Mouse (Mus musculus) ES-Bruce4 (cell line): ENCODE results near the gene Pkp4.

Source experiments
- CTCF ChIP-seq: IDR thresholded peaks from one replicate; pipeline ENCODE4 v1.8.1; 2011; ENCODE audit warnings: low read depth, low read length
- POLR2A ChIP-seq: IDR thresholded peaks from one replicate; pipeline ENCODE4 v1.8.1; 2011; ENCODE audit warnings: low read length; ENCODE audit not compliant: insufficient read depth

DNA sequence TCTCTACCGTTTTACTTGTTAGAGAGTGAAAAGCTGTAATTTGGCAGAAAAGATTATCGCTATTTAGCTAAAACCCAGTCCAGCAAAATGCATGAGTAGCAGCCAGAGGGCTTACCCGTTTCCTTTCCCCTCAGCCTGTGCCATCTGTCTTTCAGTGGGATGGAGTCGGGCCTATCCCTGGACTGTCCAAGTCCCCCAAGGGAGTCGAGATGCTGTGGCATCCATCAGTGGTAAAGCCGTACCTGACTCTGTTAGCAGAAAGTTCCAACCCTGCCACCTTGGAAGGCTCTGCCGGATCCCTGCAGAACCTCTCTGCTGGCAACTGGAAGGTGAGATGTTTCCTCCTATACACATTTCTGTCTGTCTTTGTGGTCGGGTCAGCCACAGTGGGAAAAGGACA is 178.3 kb downstream of the Pkp4 start:
- TF ChIP-seq CTCF (no peak), POLR2A (no peak)
